In genomic region chr3:89417131-89417530, GRCm38 (mm10) we compare ENCODE assay signal across 10 mouse cellular contexts. TPM values are rescaled to one million over a fixed set of nuclear protein-coding genes. Genes with fewer than 3 reads are reported as not detected.
DNase-seq lines count a peak whose midpoint lies in the region; ATAC-seq and TF ChIP-seq lines count a peak whose summit lies in the region.
"Had no signal": no experiment of that assay in that cellular context is flagged by ENCODE, and none has a peak within 500 bp of the region (broad histone marks: within the 10 kb centered on the region; RNA-seq: fewer than 3 reads in every experiment).

No protein-coding gene starts in this region.

- H3K27ac ChIP-seq in heart, embryonic 16.5 days (ENCODE audit: low read length) = peak overlapping the region; percentile 100
- H3K27ac ChIP-seq in brown adipose tissue, adult 24 weeks (replicated peaks; ENCODE audit: low read depth, low read length) = no peak overlapping the region
- no peak overlapping the region for H3K27ac ChIP-seq in hindbrain, postnatal 0 days
- no peak overlapping the region for H3K27ac ChIP-seq in midbrain, embryonic 14.5 days (replicated peaks; ENCODE audit: low read depth, low read length)
- no peak overlapping the region for H3K27ac ChIP-seq in left cerebral cortex, adult 2 months

- H3K4me2 ChIP-seq in heart, embryonic 16.5 days (ENCODE audit: low read depth, low read length) = peak overlapping the region; percentile 90
- peak overlapping the region; percentile 99 for H3K4me2 ChIP-seq in hindbrain, postnatal 0 days (ENCODE audit: low read depth, low read length)
- H3K4me2 ChIP-seq in midbrain, embryonic 14.5 days (ENCODE audit: low read length) = peak overlapping the region; percentile 93

- ATAC-seq in heart, embryonic 16.5 days (replicated peaks; ENCODE audit: extremely low read depth, insufficient read depth, low FRiP score) = no peak
- no peak for ATAC-seq in hindbrain, postnatal 0 days
- no peak for ATAC-seq in midbrain, embryonic 14.5 days (ENCODE audit: low FRiP score, low TSS enrichment)

- H3K9ac ChIP-seq in heart, embryonic 16.5 days (ENCODE audit: low read length) = peak overlapping the region; percentile 79
- peak overlapping the region; percentile 40 for H3K9ac ChIP-seq in hindbrain, postnatal 0 days (replicated peaks; ENCODE audit: low read length)
- H3K9ac ChIP-seq in midbrain, embryonic 14.5 days (replicated peaks; ENCODE audit: low read length) = no peak overlapping the region; the same call in 1 of the 2 replicates

- peaks cover 31% of the 10 kb centered on the region for H3K4me1 ChIP-seq in heart, embryonic 16.5 days (ENCODE audit: control insufficient read depth, insufficient read depth, low read length)
- peaks cover 7% of the 10 kb centered on the region for H3K4me1 ChIP-seq in brown adipose tissue, adult 24 weeks (ENCODE audit: control insufficient read depth, insufficient read depth, insufficient read length, low read length)
- H3K4me1 ChIP-seq in hindbrain, postnatal 0 days (ENCODE audit: insufficient read depth, low read length) = peaks cover 14% of the 10 kb centered on the region
- peaks cover 21% of the 10 kb centered on the region for H3K4me1 ChIP-seq in midbrain, embryonic 14.5 days (ENCODE audit: control insufficient read depth, insufficient read depth, low read length)

- TF ChIP-seq CTCF in hindbrain, postnatal 0 days (IDR thresholded peaks at IDR 0.05; ENCODE audit: low read depth) = no peak
- no peak for TF ChIP-seq CTCF in left cerebral cortex, adult 2 months (IDR thresholded peaks at IDR 0.05)

- 23% methylated on average over 2 of the region's 2 CpGs for WGBS in heart, embryonic 16.5 days
- WGBS in hindbrain, postnatal 0 days = 25% methylated on average over 2 of the region's 2 CpGs
- 32% methylated on average over 2 of the region's 2 CpGs for WGBS in midbrain, embryonic 14.5 days

- H3K4me3 ChIP-seq in heart, embryonic 16.5 days (ENCODE audit: low read length) = peak overlapping the region; percentile 90
- peak overlapping the region; percentile 15; the same call in 1 of the 2 replicates for H3K4me3 ChIP-seq in brown adipose tissue, adult 24 weeks (ENCODE audit: insufficient read depth, low read depth, low read length)
- peak overlapping the region; percentile 70 for H3K4me3 ChIP-seq in hindbrain, postnatal 0 days (ENCODE audit: low read length)
- peak overlapping the region; percentile 56 for H3K4me3 ChIP-seq in midbrain, embryonic 14.5 days (replicated peaks; ENCODE audit: low read depth, low read length)
- no peak overlapping the region for H3K4me3 ChIP-seq in left cerebral cortex, adult 2 months

- peaks cover 24% of the 10 kb centered on the region for H3K36me3 ChIP-seq in heart, embryonic 16.5 days (ENCODE audit: control insufficient read depth, insufficient read depth)
- peaks cover 11% of the 10 kb centered on the region for H3K36me3 ChIP-seq in hindbrain, postnatal 0 days (ENCODE audit: insufficient read depth, low read length)
- H3K36me3 ChIP-seq in midbrain, embryonic 14.5 days (ENCODE audit: control insufficient read depth, insufficient read depth, low read length) = peaks cover 6% of the 10 kb centered on the region

- no peaks in the 10 kb centered on the region for H3K27me3 ChIP-seq in heart, embryonic 16.5 days (ENCODE audit: control insufficient read depth, insufficient read depth, low read length)
- H3K27me3 ChIP-seq in hindbrain, postnatal 0 days (ENCODE audit: insufficient read depth, low read length) = no peaks in the 10 kb centered on the region
- no peaks in the 10 kb centered on the region for H3K27me3 ChIP-seq in midbrain, embryonic 14.5 days (ENCODE audit: control insufficient read depth, insufficient read depth, low read length)

- intact Hi-C loops in left cerebral cortex, adult 2 months (cut with DNase I) = no loop called here

- no peak for DNase-seq in heart, adult 11 months
- DNase-seq in hindbrain, postnatal 0 days (ENCODE audit: low spot score) = no peak
- no peak for DNase-seq in midbrain, embryonic 14.5 days
- no peak for DNase-seq in layer of hippocampus, adult 8-10 months (ENCODE audit: low spot score in 2 of 2)
- DNase-seq in left cerebral cortex, adult 2 months (ENCODE audit: extremely low spot score in 1 of 2, low spot score in 2 of 2) = no peak
- no peak for DNase-seq in left cerebral cortex, adult 8-10 months (ENCODE audit: low spot score in 2 of 2)
- DNase-seq: heart, postnatal 36 days; thymus, postnatal 36 days had no signal

- H3K9me3 ChIP-seq in heart, embryonic 16.5 days (replicated peaks; ENCODE audit: control insufficient read depth, low read length) = no peaks in the 10 kb centered on the region
- H3K9me3 ChIP-seq in hindbrain, postnatal 0 days (ENCODE audit: low read length) = no peaks in the 10 kb centered on the region
- H3K9me3 ChIP-seq in midbrain, embryonic 14.5 days (ENCODE audit: control insufficient read depth, low read length) = no peaks in the 10 kb centered on the region

RNA-seq across cellular contexts. Expression of gene Cks1b, which starts 1.1 kb away (rescaled TPM):
- polyA plus RNA-seq in heart, embryonic 16.5 days (2015; fragmentation: Nextera tagmentation; extraction: Ambion mirVana) = 288 and 304 TPM in 2 replicates
- 5.9 and 10.9 TPM in 2 replicates for polyA plus RNA-seq in brown adipose tissue, adult 24 weeks (2012; ENCODE audit: insufficient read depth, insufficient read length, missing spikeins)
- 43.6 and 45.6 TPM in 2 replicates for total RNA-seq in hindbrain, postnatal 0 days (2014; rRNA removed)
- polyA plus RNA-seq in hindbrain, postnatal 0 days (2015; fragmentation: Nextera tagmentation; extraction: Ambion mirVana) = 103 and 107 TPM in 2 replicates
- polyA plus RNA-seq in midbrain, embryonic 14.5 days (2014; fragmentation: Nextera tagmentation; extraction: Ambion mirVana) = 103 and 115 TPM in 2 replicates
- total RNA-seq in layer of hippocampus, adult 8-10 months (2022) = 1 to 10 TPM; 1.6 to 4.7 (median 2.5) TPM
- 1 to 10 TPM; 1.8 to 2.3 TPM for total RNA-seq in left cerebral cortex, adult 2 months (2021)
- total RNA-seq in left cerebral cortex, adult 8-10 months (2022) = 1 to 10 TPM; 2.4 to 3.5 (median 2.8) TPM

RNA-seq across cellular contexts. Expression of gene Shc1, which starts 1.1 kb away (rescaled TPM):
- polyA plus RNA-seq in heart, embryonic 16.5 days (2015; fragmentation: Nextera tagmentation; extraction: Ambion mirVana) = 67.7 and 72.3 TPM in 2 replicates
- polyA plus RNA-seq in brown adipose tissue, adult 24 weeks (2012; ENCODE audit: insufficient read depth, insufficient read length, missing spikeins) = 36.0 and 37.2 TPM in 2 replicates
- total RNA-seq in hindbrain, postnatal 0 days (2014; rRNA removed) = 29.6 and 33.4 TPM in 2 replicates
- 12.8 and 13.9 TPM in 2 replicates for polyA plus RNA-seq in hindbrain, postnatal 0 days (2015; fragmentation: Nextera tagmentation; extraction: Ambion mirVana)
- polyA plus RNA-seq in midbrain, embryonic 14.5 days (2014; fragmentation: Nextera tagmentation; extraction: Ambion mirVana) = 5.9 and 10.2 TPM in 2 replicates
- 10 to 100 TPM; 16.4 to 22.3 (median 19.9) TPM for total RNA-seq in layer of hippocampus, adult 8-10 months (2022)
- total RNA-seq in left cerebral cortex, adult 2 months (2021) = 10 to 100 TPM; 12.9 to 16.4 TPM
- total RNA-seq in left cerebral cortex, adult 8-10 months (2022) = 10 to 100 TPM; 15.1 to 18.7 (median 17.3) TPM

RNA-seq across cellular contexts. Expression of gene Flad1, which starts 5.5 kb away (rescaled TPM):
- 38.8 and 41.0 TPM in 2 replicates for polyA plus RNA-seq in heart, embryonic 16.5 days (2015; fragmentation: Nextera tagmentation; extraction: Ambion mirVana)
- 33.4 and 60.7 TPM in 2 replicates for polyA plus RNA-seq in brown adipose tissue, adult 24 weeks (2012; ENCODE audit: insufficient read depth, insufficient read length, missing spikeins)
- 32.1 and 40.7 TPM in 2 replicates for total RNA-seq in hindbrain, postnatal 0 days (2014; rRNA removed)
- polyA plus RNA-seq in hindbrain, postnatal 0 days (2015; fragmentation: Nextera tagmentation; extraction: Ambion mirVana) = 23.8 and 26.8 TPM in 2 replicates
- 34.8 and 34.9 TPM in 2 replicates for polyA plus RNA-seq in midbrain, embryonic 14.5 days (2014; fragmentation: Nextera tagmentation; extraction: Ambion mirVana)
- 10 to 100 TPM; 35.8 to 37.8 (median 37.1) TPM for total RNA-seq in layer of hippocampus, adult 8-10 months (2022)
- total RNA-seq in left cerebral cortex, adult 2 months (2021) = 10 to 100 TPM; 34.5 to 37.8 TPM
- 10 to 100 TPM; 30.8 to 39.9 (median 35.6) TPM for total RNA-seq in left cerebral cortex, adult 8-10 months (2022)

RNA-seq across cellular contexts. Expression of gene Pygo2, which starts 12.9 kb away (rescaled TPM):
- 21.8 and 24.0 TPM in 2 replicates for polyA plus RNA-seq in heart, embryonic 16.5 days (2015; fragmentation: Nextera tagmentation; extraction: Ambion mirVana)
- 4.6 and 13.0 TPM in 2 replicates for polyA plus RNA-seq in brown adipose tissue, adult 24 weeks (2012; ENCODE audit: insufficient read depth, insufficient read length, missing spikeins)
- total RNA-seq in hindbrain, postnatal 0 days (2014; rRNA removed) = 74.1 and 74.7 TPM in 2 replicates
- 28.8 and 31.0 TPM in 2 replicates for polyA plus RNA-seq in hindbrain, postnatal 0 days (2015; fragmentation: Nextera tagmentation; extraction: Ambion mirVana)
- 43.4 and 50.6 TPM in 2 replicates for polyA plus RNA-seq in midbrain, embryonic 14.5 days (2014; fragmentation: Nextera tagmentation; extraction: Ambion mirVana)
- 10 to 100 TPM; 49.4 to 61.0 (median 53.9) TPM for total RNA-seq in layer of hippocampus, adult 8-10 months (2022)
- total RNA-seq in left cerebral cortex, adult 2 months (2021) = 10 to 100 TPM; 51.0 to 54.5 TPM
- 10 to 100 TPM; 44.0 to 57.4 (median 48.8) TPM for total RNA-seq in left cerebral cortex, adult 8-10 months (2022)

RNA-seq across cellular contexts. Expression of gene Lenep, which starts 14.5 kb away (rescaled TPM):
- polyA plus RNA-seq in heart, embryonic 16.5 days (2015; fragmentation: Nextera tagmentation; extraction: Ambion mirVana) = 1.7 TPM in 1 of 2 replicates, not detected in the other
- 1.3 TPM in 1 of 2 replicates, not detected in the other for polyA plus RNA-seq in brown adipose tissue, adult 24 weeks (2012; ENCODE audit: insufficient read depth, insufficient read length, missing spikeins)
- total RNA-seq in hindbrain, postnatal 0 days (2014; rRNA removed) = not detected in 2 replicates
- not detected in 2 replicates for polyA plus RNA-seq in hindbrain, postnatal 0 days (2015; fragmentation: Nextera tagmentation; extraction: Ambion mirVana)
- polyA plus RNA-seq in midbrain, embryonic 14.5 days (2014; fragmentation: Nextera tagmentation; extraction: Ambion mirVana) = 0.53 TPM in 1 of 2 replicates, not detected in the other
- total RNA-seq in layer of hippocampus, adult 8-10 months (2022) = 1 to 10 TPM; 1.9 to 7.1 (median 4.3) TPM
- total RNA-seq in left cerebral cortex, adult 2 months (2021) = 1 to 10 TPM; 1.1 to 3.5 TPM
- total RNA-seq in left cerebral cortex, adult 8-10 months (2022) = 1 to 10 TPM; 3.9 to 5.8 (median 4.4) TPM
